Mouse (Mus musculus): ENCODE data around the gene Gstm3.
"Not testable (repeated sequence)": the region's sequence is repeated elsewhere in the genome, so short reads cannot be mapped to it uniquely, and the experiment has no call there.

- not testable (repeated sequence) for TF ChIP-seq POLR2A (IDR thresholded peaks at IDR 0.05; ENCODE audit: low read depth, low read length); CTCF (IDR thresholded peaks at IDR 0.05; ENCODE audit: extremely low read depth, insufficient read depth, insufficient read length, insufficient replicate concordance)
Measured at GRCm38 (mm10) chr3:107971101-107971500, 2.0 kb upstream of the Gstm3 start.

Measured in spleen, adult 2 months (tissue).